Mouse (Mus musculus): ENCODE data around the gene Wdr37. TPM values are rescaled to one million over a fixed set of nuclear protein-coding genes. Genes with fewer than 3 reads are reported as not detected.
"Not testable (repeated sequence)": the region's sequence is repeated elsewhere in the genome, so short reads cannot be mapped to it uniquely, and the experiment has no call there.

Gene Wdr37
- polyA plus RNA-seq (2015; fragmentation: Nextera tagmentation; extraction: Ambion mirVana): 17.0 and 17.7 TPM in 2 replicates

- peak within 1 kb of the TSS; percentile 75 for H3K4me2 ChIP-seq
- peak within 1 kb of the TSS; percentile 82 for H3K4me3 ChIP-seq
- no peaks in the 10 kb centered on the region for H3K36me3 ChIP-seq
- peak; percentile 44; the same call in 1 of the 2 replicates for ATAC-seq (ENCODE audit: insufficient number of reproducible peaks, low FRiP score, low TSS enrichment, low read depth)
- H3K27ac ChIP-seq: peak within 1 kb of the TSS; percentile 99
- H3K9me3 ChIP-seq: no peaks in the 10 kb centered on the region
- H3K9ac ChIP-seq: peak within 1 kb of the TSS; percentile 80
- WGBS: under 1% methylated on average over 18 of the region's 18 CpGs
- no peaks in the 10 kb centered on the region for H3K27me3 ChIP-seq
- H3K4me1 ChIP-seq: peaks cover 8% of the 10 kb centered on the region
These were observed at the start of gene Wdr37 for GRCm38 (mm10) chr13:8871314-8871962. TSS of gene Wdr37 (minus strand) at chr13:8871909.

- 89% methylated on average over 8 of the region's 8 CpGs for WGBS
These were observed 42.2 kb upstream of the Wdr37 start for GRCm38 (mm10) chr13:8913890-8914289.

GRCm38 (mm10) chr13:8905986-8906385 lies 34.3 kb upstream of the Wdr37 start:
- H3K27me3 ChIP-seq; H3K4me2 ChIP-seq; H3K9me3 ChIP-seq; H3K9ac ChIP-seq; H3K36me3 ChIP-seq; H3K4me3 ChIP-seq; H3K27ac ChIP-seq; H3K4me1 ChIP-seq; ATAC-seq (ENCODE audit: insufficient number of reproducible peaks, low FRiP score, low TSS enrichment, low read depth): not testable (repeated sequence)
- WGBS: 76% methylated on average over 2 of the region's 2 CpGs

More at GRCm38 (mm10) chr13:8913890-8914289, 42.2 kb upstream of the Wdr37 start:
- H3K27ac ChIP-seq; ATAC-seq (ENCODE audit: insufficient number of reproducible peaks, low FRiP score, low TSS enrichment, low read depth); H3K4me3 ChIP-seq; H3K27me3 ChIP-seq; H3K36me3 ChIP-seq; H3K4me2 ChIP-seq; H3K9ac ChIP-seq; H3K4me1 ChIP-seq; H3K9me3 ChIP-seq: not testable (repeated sequence)

GRCm38 (mm10) chr13:8888603-8889002 lies 16.9 kb upstream of the Wdr37 start:
- H3K4me2 ChIP-seq: no peak overlapping the region
- 96% methylated on average over 1 of the region's 1 CpGs for WGBS
- peaks cover 20% of the 10 kb centered on the region for H3K36me3 ChIP-seq
- no peak overlapping the region for H3K4me3 ChIP-seq
- 0 out of 2 replicates have a peak, but pooled peaks cover 2% of the 10 kb centered on the region for H3K4me1 ChIP-seq
- no peak overlapping the region for H3K9ac ChIP-seq
- no peaks in the 10 kb centered on the region for H3K9me3 ChIP-seq
- no peaks in the 10 kb centered on the region for H3K27me3 ChIP-seq
- H3K27ac ChIP-seq: no peak overlapping the region
- no peak for ATAC-seq (ENCODE audit: insufficient number of reproducible peaks, low FRiP score, low TSS enrichment, low read depth)

GRCm38 (mm10) chr13:8886185-8886560 lies 14.5 kb upstream of the Wdr37 start:
- H3K4me2 ChIP-seq: peak overlapping the region; percentile 56
- peaks cover 13% of the 10 kb centered on the region for H3K36me3 ChIP-seq
- no peaks in the 10 kb centered on the region for H3K9me3 ChIP-seq
- H3K27ac ChIP-seq: peak overlapping the region; percentile 93
- 4% methylated on average over 9 of the region's 9 CpGs for WGBS
- ATAC-seq (ENCODE audit: insufficient number of reproducible peaks, low FRiP score, low TSS enrichment, low read depth): no peak
- peak overlapping the region; percentile 86 for H3K4me3 ChIP-seq
- H3K9ac ChIP-seq: peak overlapping the region; percentile 55; the same call in 1 of the 2 replicates
- H3K27me3 ChIP-seq: no peaks in the 10 kb centered on the region
- 0 out of 2 replicates have a peak, but pooled peaks cover 2% of the 10 kb centered on the region for H3K4me1 ChIP-seq

- WGBS: under 1% methylated on average over 46 of the region's 46 CpGs
- Histone ChIP-seq H3K27me3 (no peaks in the 10 kb centered on the region), H3K36me3 (peaks cover 13% of the 10 kb centered on the region), H3K4me3 (peak within 1 kb of the TSS; percentile 86), H3K9me3 (no peaks in the 10 kb centered on the region), H3K4me2 (peak within 1 kb of the TSS; percentile 56), H3K27ac (peak within 1 kb of the TSS; percentile 93), H3K9ac (peak within 1 kb of the TSS; percentile 55), H3K4me1 (0 out of 2 replicates have a peak, but pooled peaks cover 2% of the 10 kb centered on the region)
- ATAC-seq (ENCODE audit: insufficient number of reproducible peaks, low FRiP score, low TSS enrichment, low read depth): peak; percentile 99
These were observed 13.9 kb upstream of the Wdr37 start, which contains the start of gene Idi1 for GRCm38 (mm10) chr13:8885445-8886184. TSS of gene Idi1 (plus strand) at chr13:8885501.

GRCm38 (mm10) chr13:8883870-8884269 lies 12.2 kb upstream of the Wdr37 start:
- H3K9me3 ChIP-seq; H3K36me3 ChIP-seq; H3K4me2 ChIP-seq; H3K4me3 ChIP-seq; H3K9ac ChIP-seq; H3K27ac ChIP-seq; ATAC-seq (ENCODE audit: insufficient number of reproducible peaks, low FRiP score, low TSS enrichment, low read depth); H3K27me3 ChIP-seq; H3K4me1 ChIP-seq: not testable (repeated sequence)
- WGBS: 85% methylated on average over 5 of the region's 5 CpGs

- no peak overlapping the region for H3K27ac ChIP-seq
- no peak for ATAC-seq (ENCODE audit: insufficient number of reproducible peaks, low FRiP score, low TSS enrichment, low read depth)
- no peaks in the 10 kb centered on the region for H3K36me3 ChIP-seq
- 69% methylated on average over 3 of the region's 3 CpGs for WGBS
- H3K9me3 ChIP-seq: no peaks in the 10 kb centered on the region
- no peaks in the 10 kb centered on the region for H3K27me3 ChIP-seq
- no peak overlapping the region for H3K4me3 ChIP-seq
- no peak overlapping the region for H3K9ac ChIP-seq
- no peak overlapping the region for H3K4me2 ChIP-seq
- H3K4me1 ChIP-seq: no peaks in the 10 kb centered on the region
These were observed 9.9 kb upstream of the Wdr37 start for GRCm38 (mm10) chr13:8881611-8882010.

- peaks cover 8% of the 10 kb centered on the region for H3K4me1 ChIP-seq
- WGBS: 84% methylated on average over 1 of the region's 1 CpGs
- H3K27ac ChIP-seq: no peak overlapping the region
- H3K4me2 ChIP-seq: no peak overlapping the region
- ATAC-seq (ENCODE audit: insufficient number of reproducible peaks, low FRiP score, low TSS enrichment, low read depth): no peak
- H3K9me3 ChIP-seq: no peaks in the 10 kb centered on the region
- H3K4me3 ChIP-seq: no peak overlapping the region
- H3K27me3 ChIP-seq: no peaks in the 10 kb centered on the region
- H3K36me3 ChIP-seq: no peaks in the 10 kb centered on the region
- no peak overlapping the region for H3K9ac ChIP-seq
These were observed 2.1 kb upstream of the Wdr37 start for GRCm38 (mm10) chr13:8873776-8874175.

- Histone ChIP-seq H3K36me3 (no peaks in the 10 kb centered on the region), H3K9me3 (no peaks in the 10 kb centered on the region), H3K4me3 (peak overlapping the region; percentile 82), H3K4me2 (peak overlapping the region; percentile 75), H3K4me1 (peaks cover 8% of the 10 kb centered on the region), H3K27me3 (no peaks in the 10 kb centered on the region), H3K27ac (peak overlapping the region; percentile 99), H3K9ac (peak overlapping the region; percentile 80)
- under 1% methylated on average over 57 of the region's 57 CpGs for WGBS
- peak; percentile 95 for ATAC-seq (ENCODE audit: insufficient number of reproducible peaks, low FRiP score, low TSS enrichment, low read depth)
These were observed 997 bp downstream of the Wdr37 start for GRCm38 (mm10) chr13:8870510-8871313.

GRCm38 (mm10) chr13:8870160-8870509 lies 1.6 kb downstream of the Wdr37 start:
- Histone ChIP-seq H3K36me3 (no peaks in the 10 kb centered on the region), H3K4me2 (peak overlapping the region; percentile 75), H3K27ac (peak overlapping the region; percentile 99), H3K9ac (peak overlapping the region; percentile 64), H3K4me3 (peak overlapping the region; percentile 82), H3K4me1 (peaks cover 8% of the 10 kb centered on the region), H3K9me3 (no peaks in the 10 kb centered on the region), H3K27me3 (no peaks in the 10 kb centered on the region)
- 4% methylated on average over 9 of the region's 9 CpGs for WGBS
- ATAC-seq (ENCODE audit: insufficient number of reproducible peaks, low FRiP score, low TSS enrichment, low read depth): no peak

All from limb, embryonic 15.5 days (tissue).